Mouse (Mus musculus) cerebellum, adult 2 months (tissue): ENCODE results near the gene Slc15a4.

ENCODE experiments used
- CTCF ChIP-seq: fragments of 200-500 bp; IDR thresholded peaks from 2 replicates; pipeline ENCODE4 v1.5.1; 2011; ENCODE audit warnings: low read depth, mild to moderate bottlenecking, control low read depth, low read length, moderate library complexity, borderline replicate concordance; ENCODE audit not compliant: insufficient read depth
- POLR2A ChIP-seq: fragments of 200-500 bp; IDR thresholded peaks from 2 replicates; pipeline ENCODE4 v1.6.1; 2011; ENCODE audit warnings: low read length, control low read depth, borderline replicate concordance; ENCODE audit not compliant: insufficient read depth

DNA sequence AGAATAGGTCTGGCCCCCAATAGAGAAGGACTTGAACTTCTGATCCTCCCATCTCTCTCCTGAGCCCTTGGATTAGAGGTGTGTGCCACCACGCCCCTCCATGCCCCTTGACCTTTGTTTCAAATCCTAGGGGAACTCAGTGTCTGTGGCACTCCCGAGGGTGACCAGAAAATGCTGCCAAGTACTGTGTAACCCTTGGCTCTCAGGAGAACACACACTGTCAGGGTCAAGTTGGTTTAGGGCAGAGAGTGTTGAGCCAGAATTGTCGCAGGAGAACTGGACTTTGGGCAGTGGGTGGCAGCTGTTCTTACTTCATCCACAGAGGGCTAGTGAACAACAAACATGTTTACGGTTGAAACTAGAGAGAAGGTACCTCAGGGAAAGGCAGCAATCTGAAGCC, 4.9 kb upstream of the Slc15a4 start:
- TF ChIP-seq POLR2A: no peak
- no peak for TF ChIP-seq CTCF
